Mouse (Mus musculus): ENCODE results near the gene Gmds. TPM values are rescaled to one million over a fixed set of nuclear protein-coding genes. Genes with fewer than 3 reads are reported as not detected.

The Gmds gene
- polyA plus RNA-seq, 1 experiment: 21.2 TPM

GRCm38 (mm10) chr13:31978126-31978525 is 360.4 kb downstream of the Gmds start:
- Histone ChIP-seq H3K27ac (ENCODE audit: control insufficient read depth, insufficient read depth, low read length) (no peak overlapping the region), H3K27me3 (ENCODE audit: control insufficient read depth, insufficient read depth, low read length) (no peaks in the 10 kb centered on the region), H3K4me1 (replicated peaks; ENCODE audit: control insufficient read depth, insufficient read depth, low read length) (no peaks in the 10 kb centered on the region), H3K36me3 (ENCODE audit: control insufficient read depth, insufficient read depth, low read length) (no peaks in the 10 kb centered on the region), H3K4me3 (ENCODE audit: control insufficient read depth, insufficient read depth, low read length) (no peak overlapping the region)
- 97% methylated on average over 7 of the region's 7 CpGs for WGBS
- no peak for DNase-seq
- no peak for TF ChIP-seq POLR2A (IDR thresholded peaks at IDR 0.05; ENCODE audit: control insufficient read depth, extremely low read depth, insufficient read depth, low read length, poor library complexity)
- no peak for TF ChIP-seq CTCF (IDR thresholded peaks at IDR 0.05; ENCODE audit: borderline replicate concordance, control insufficient read depth, extremely low read depth, insufficient read depth, low read length, poor library complexity)

GRCm38 (mm10) chr13:31974751-31975479 is 363.6 kb downstream of the Gmds start:
- DNase-seq: no peak
- H3K27ac ChIP-seq (ENCODE audit: control insufficient read depth, insufficient read depth, low read length): no peak overlapping the region
- H3K4me1 ChIP-seq (replicated peaks; ENCODE audit: control insufficient read depth, insufficient read depth, low read length): no peaks in the 10 kb centered on the region
- WGBS: 88% methylated on average over 3 of the region's 3 CpGs
- H3K36me3 ChIP-seq (ENCODE audit: control insufficient read depth, insufficient read depth, low read length): no peaks in the 10 kb centered on the region
- TF ChIP-seq CTCF (IDR thresholded peaks at IDR 0.05; ENCODE audit: borderline replicate concordance, control insufficient read depth, extremely low read depth, insufficient read depth, low read length, poor library complexity) (no peak), POLR2A (IDR thresholded peaks at IDR 0.05; ENCODE audit: control insufficient read depth, extremely low read depth, insufficient read depth, low read length, poor library complexity) (no peak)
- H3K4me3 ChIP-seq (ENCODE audit: control insufficient read depth, insufficient read depth, low read length): no peak overlapping the region
- H3K27me3 ChIP-seq (ENCODE audit: control insufficient read depth, insufficient read depth, low read length): no peaks in the 10 kb centered on the region

DNA sequence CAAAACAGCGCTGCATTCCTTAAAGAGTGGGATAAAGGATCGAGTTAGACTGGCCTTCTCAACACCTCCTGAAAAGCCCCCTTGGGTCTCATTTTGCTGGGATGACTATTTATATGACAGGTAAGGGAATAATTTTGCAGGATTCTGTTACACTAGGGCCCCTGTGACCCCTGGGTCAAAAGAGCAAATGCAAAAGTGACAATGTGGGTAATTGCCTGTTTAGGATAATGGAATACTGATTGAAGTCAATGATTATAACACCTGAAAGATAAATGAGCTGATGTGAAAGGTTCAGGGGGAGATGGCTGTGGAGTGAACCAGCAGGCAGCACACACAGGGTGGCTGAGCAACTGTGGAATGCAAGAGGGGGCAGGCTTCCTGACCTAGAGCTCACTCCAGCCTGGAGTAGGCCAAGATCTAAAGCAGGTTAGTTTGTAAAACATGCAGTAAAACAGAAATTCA is 367.5 kb downstream of the Gmds start:
- no peak for DNase-seq
- WGBS: 99% methylated on average over 2 of the region's 2 CpGs
- H3K4me3 ChIP-seq (ENCODE audit: control insufficient read depth, insufficient read depth, low read length): no peak overlapping the region

DNA sequence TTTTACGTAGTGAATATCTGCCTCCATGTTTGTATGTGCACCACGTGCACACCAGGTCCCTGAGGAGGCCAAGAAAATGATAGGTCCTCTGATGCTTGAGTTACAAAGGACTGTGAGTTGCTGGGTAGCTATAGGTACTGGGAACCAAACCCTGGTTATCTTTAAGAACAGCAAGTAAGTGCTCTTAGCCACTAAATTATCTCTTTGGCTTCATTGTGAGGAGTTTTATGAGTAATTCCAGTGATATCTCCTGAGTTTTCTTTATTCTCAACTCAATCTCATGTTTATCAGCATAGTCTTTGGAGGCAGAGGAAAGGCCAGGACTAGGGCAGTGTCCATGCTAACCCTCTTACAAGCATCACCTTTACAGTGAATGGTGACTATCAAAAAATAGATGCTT is 370.3 kb downstream of the Gmds start:
- Histone ChIP-seq H3K36me3 (ENCODE audit: control insufficient read depth, insufficient read depth, low read length) (no peaks in the 10 kb centered on the region), H3K4me1 (replicated peaks; ENCODE audit: control insufficient read depth, insufficient read depth, low read length) (no peaks in the 10 kb centered on the region), H3K4me3 (ENCODE audit: control insufficient read depth, insufficient read depth, low read length) (no peak overlapping the region), H3K27me3 (ENCODE audit: control insufficient read depth, insufficient read depth, low read length) (no peaks in the 10 kb centered on the region), H3K27ac (ENCODE audit: control insufficient read depth, insufficient read depth, low read length) (no peak overlapping the region)
- TF ChIP-seq POLR2A (IDR thresholded peaks at IDR 0.05; ENCODE audit: control insufficient read depth, extremely low read depth, insufficient read depth, low read length, poor library complexity): no peak
- no peak for TF ChIP-seq CTCF (IDR thresholded peaks at IDR 0.05; ENCODE audit: borderline replicate concordance, control insufficient read depth, extremely low read depth, insufficient read depth, low read length, poor library complexity)
- no peak for DNase-seq
- WGBS: 92% methylated on average over 2 of the region's 2 CpGs

More for the DNA sequence above, 367.5 kb downstream of the Gmds start:
- H3K27ac ChIP-seq (ENCODE audit: control insufficient read depth, insufficient read depth, low read length): no peak overlapping the region
- no peaks in the 10 kb centered on the region for H3K27me3 ChIP-seq (ENCODE audit: control insufficient read depth, insufficient read depth, low read length)
- no peaks in the 10 kb centered on the region for H3K36me3 ChIP-seq (ENCODE audit: control insufficient read depth, insufficient read depth, low read length)
- no peaks in the 10 kb centered on the region for H3K4me1 ChIP-seq (replicated peaks; ENCODE audit: control insufficient read depth, insufficient read depth, low read length)
- TF ChIP-seq POLR2A (IDR thresholded peaks at IDR 0.05; ENCODE audit: control insufficient read depth, extremely low read depth, insufficient read depth, low read length, poor library complexity): no peak
- TF ChIP-seq CTCF (IDR thresholded peaks at IDR 0.05; ENCODE audit: borderline replicate concordance, control insufficient read depth, extremely low read depth, insufficient read depth, low read length, poor library complexity): no peak

DNA sequence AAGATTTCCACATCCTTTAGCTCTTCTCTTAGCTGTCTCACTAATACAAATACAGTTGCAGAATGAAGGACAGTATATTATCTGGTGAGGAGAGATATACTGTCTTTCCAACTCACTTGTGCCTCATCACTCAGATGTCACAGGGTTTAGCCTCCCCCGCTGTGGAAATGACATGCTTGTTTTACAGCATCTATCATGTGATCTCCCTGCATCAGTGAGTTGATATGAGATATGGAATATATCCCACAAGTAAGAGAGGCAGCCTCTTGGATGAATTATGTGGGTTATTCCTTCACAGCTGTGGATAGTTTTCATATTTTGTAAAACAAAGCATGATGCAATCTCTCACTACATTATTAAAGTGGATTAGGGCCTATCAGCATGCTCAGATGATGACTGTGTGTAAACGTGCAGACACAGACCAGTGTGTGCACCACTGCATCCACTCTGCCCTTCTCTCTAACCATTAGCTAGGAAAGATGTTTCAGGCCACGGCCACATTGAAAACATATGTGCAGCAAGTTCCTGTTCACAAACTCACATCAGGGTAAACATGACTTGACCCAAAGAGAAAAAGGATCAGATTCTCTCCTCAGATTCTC is 371.5 kb downstream of the Gmds start:
- Histone ChIP-seq H3K4me3 (ENCODE audit: control insufficient read depth, insufficient read depth, low read length) (no peak overlapping the region), H3K27me3 (ENCODE audit: control insufficient read depth, insufficient read depth, low read length) (no peaks in the 10 kb centered on the region), H3K36me3 (ENCODE audit: control insufficient read depth, insufficient read depth, low read length) (no peaks in the 10 kb centered on the region), H3K27ac (ENCODE audit: control insufficient read depth, insufficient read depth, low read length) (no peak overlapping the region), H3K4me1 (replicated peaks; ENCODE audit: control insufficient read depth, insufficient read depth, low read length) (no peaks in the 10 kb centered on the region)
- no peak for DNase-seq
- no peak for TF ChIP-seq CTCF (IDR thresholded peaks at IDR 0.05; ENCODE audit: borderline replicate concordance, control insufficient read depth, extremely low read depth, insufficient read depth, low read length, poor library complexity)
- TF ChIP-seq POLR2A (IDR thresholded peaks at IDR 0.05; ENCODE audit: control insufficient read depth, extremely low read depth, insufficient read depth, low read length, poor library complexity): no peak
- 84% methylated on average over 3 of the region's 3 CpGs for WGBS

DNA sequence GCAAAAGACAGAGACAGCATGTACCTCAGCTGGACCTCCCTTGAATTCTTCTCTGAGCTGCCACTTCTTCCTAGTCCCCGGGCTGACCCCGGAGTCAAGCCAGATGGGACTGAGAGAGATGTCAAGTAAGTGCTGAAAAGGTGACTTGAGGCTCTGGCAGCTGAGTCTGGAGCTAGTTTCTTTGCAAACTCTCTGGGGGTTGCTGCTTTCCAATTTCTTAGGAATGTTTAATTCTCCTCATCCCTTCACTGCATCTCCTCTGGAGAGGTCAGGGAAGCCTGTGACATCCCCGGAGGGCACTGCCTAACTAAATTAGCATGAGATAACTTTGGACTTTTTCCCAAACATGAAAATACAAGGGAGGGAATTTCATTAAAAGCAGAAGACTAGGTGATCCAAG is 378.0 kb downstream of the Gmds start:
- WGBS: 89% methylated on average over 3 of the region's 3 CpGs
- H3K27ac ChIP-seq (ENCODE audit: control insufficient read depth, insufficient read depth, low read length): no peak overlapping the region
- no peak for DNase-seq
- H3K36me3 ChIP-seq (ENCODE audit: control insufficient read depth, insufficient read depth, low read length): no peaks in the 10 kb centered on the region
- no peak for TF ChIP-seq CTCF (IDR thresholded peaks at IDR 0.05; ENCODE audit: borderline replicate concordance, control insufficient read depth, extremely low read depth, insufficient read depth, low read length, poor library complexity)
- no peaks in the 10 kb centered on the region for H3K4me1 ChIP-seq (replicated peaks; ENCODE audit: control insufficient read depth, insufficient read depth, low read length)
- H3K4me3 ChIP-seq (ENCODE audit: control insufficient read depth, insufficient read depth, low read length): no peak overlapping the region
- H3K27me3 ChIP-seq (ENCODE audit: control insufficient read depth, insufficient read depth, low read length): no peaks in the 10 kb centered on the region

Data from thymus, adult 2 months (tissue).